Mouse (Mus musculus) gastrocnemius, adult 18-20 months (tissue): ENCODE results near the gene Anapc4. TPM values are rescaled to one million over a fixed set of nuclear protein-coding genes. Genes with fewer than 3 reads are reported as not detected.

ENCODE experiments used
- total RNA-seq, 2 experiments: library from RNA; stranded (reverse); gene quantifications; 2 replicates each; pipeline ENCODE4 v1.2.3; 2021

The Anapc4 gene
- total RNA-seq, 2 experiments from 2014 or later = 32.7 to 34.4 TPM

Other genes with a start within 250 kb of the Anapc4 start
- 1 to 10 TPM; 5.2 to 5.6 TPM for gene Sepsecs, start 164.3 kb upstream of the Anapc4 start, total RNA-seq
- gene Pi4k2b, start 92.4 kb upstream of the Anapc4 start, total RNA-seq = 1 to 10 TPM in 1 of 2 experiments, under 1 TPM in 1; 1.00 to 1.1 TPM
- gene Zcchc4, start 58.6 kb upstream of the Anapc4 start, total RNA-seq = 1 to 10 TPM; 4.2 to 4.4 TPM
- gene Slc34a2, start 204.1 kb downstream of the Anapc4 start, total RNA-seq = not detected